Mouse (Mus musculus) thymus, adult 2 months (tissue): Measurements from ENCODE around the gene Pde1b. TPM values are rescaled to one million over a fixed set of nuclear protein-coding genes. Genes with fewer than 3 reads are reported as not detected.

Experiments used
- DNase-seq: peaks from one replicate; pipeline ENCODE4 v3.0.0; 2021
- H3K27ac ChIP-seq: fragments of 200-500 bp; 2 replicates; pipeline ENCODE4 v1.5.1; 2012; ENCODE audit warnings: low read length, control low read depth; ENCODE audit not compliant: control insufficient read depth, insufficient read depth
- H3K27me3 ChIP-seq: fragments of 200-500 bp; 2 replicates; pipeline ENCODE4 v1.6.1; 2012; ENCODE audit warnings: mild to moderate bottlenecking, low read length, moderate library complexity, mixed read lengths; ENCODE audit not compliant: control insufficient read depth, insufficient read depth
- H3K36me3 ChIP-seq: fragments of 200-500 bp; 2 replicates; pipeline ENCODE4 v1.6.1; 2012; ENCODE audit warnings: mild to moderate bottlenecking, low read length, moderate library complexity; ENCODE audit not compliant: control insufficient read depth, insufficient read depth
- H3K4me1 ChIP-seq: fragments of 200-500 bp; replicated peaks from 2 replicates; pipeline ENCODE4 v1.6.1; 2012; ENCODE audit warnings: low read length; ENCODE audit not compliant: control insufficient read depth, insufficient read depth
- H3K4me3 ChIP-seq: fragments of 200-500 bp; 2 replicates; pipeline ENCODE4 v1.5.1; 2012; ENCODE audit warnings: mild to moderate bottlenecking, low read length, control low read depth, moderate library complexity; ENCODE audit not compliant: control insufficient read depth, insufficient read depth
- CTCF ChIP-seq: fragments of 200-500 bp; IDR thresholded peaks from 2 replicates; pipeline ENCODE4 v1.5.1; 2012; ENCODE audit warnings: mild to moderate bottlenecking, control low read depth, low read length, moderate library complexity, borderline replicate concordance; ENCODE audit not compliant: control insufficient read depth, poor library complexity, insufficient read depth; ENCODE audit errors: extremely low read depth
- POLR2A ChIP-seq: fragments of 200-500 bp; IDR thresholded peaks from 2 replicates; pipeline ENCODE4 v1.6.1; 2012; ENCODE audit warnings: mild to moderate bottlenecking, low read length, control low read depth, moderate library complexity; ENCODE audit not compliant: control insufficient read depth, poor library complexity, insufficient read depth; ENCODE audit errors: extremely low read depth
- WGBS: fragments of 180-500 bp; shearing (Covaris S2); methylation state at CpG from one replicate; pipeline ENCODE4 v1.1.7; 2018; 5-methylcytosine and 5-hydroxymethylcytosine counted together
- polyA plus RNA-seq: library from polyadenylated mRNA; depleted of rRNA; stranded (reverse); fragments of >200 nt; gene quantifications from 2 replicates; pipeline ENCODE4 v1.2.3, GENCODE M21; 2012

The Pde1b gene
- polyA plus RNA-seq, 1 experiment, result 33.4 TPM

DNA sequence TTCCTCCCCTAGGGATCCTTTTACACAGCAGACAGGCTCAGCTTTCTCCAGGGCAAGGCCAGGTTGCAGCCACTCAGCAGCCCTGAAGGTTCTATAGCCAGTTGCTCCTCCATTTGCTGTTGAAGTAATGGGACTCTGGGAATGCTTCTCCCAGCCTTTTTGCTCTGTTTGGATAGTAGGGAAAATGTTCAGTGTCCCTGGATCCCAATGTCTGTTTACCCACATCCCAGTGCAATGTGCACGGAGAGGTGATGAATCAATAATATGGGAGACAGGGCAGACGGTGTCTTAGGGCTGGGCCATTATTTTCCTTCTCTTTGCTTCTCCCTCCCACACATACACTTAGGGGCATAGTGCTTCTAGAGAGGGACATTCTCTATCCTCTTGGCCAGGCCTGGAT, 36.4 kb downstream of the Pde1b start:
- WGBS, result 97% methylated on average over 2 of the region's 2 CpGs

GRCm38 (mm10) chr15:103540646-103541045, 37.8 kb downstream of the Pde1b start:
- Histone ChIP-seq H3K27ac (no peak overlapping the region), H3K36me3 (no peaks in the 10 kb centered on the region), H3K27me3 (peaks cover 3% of the 10 kb centered on the region; the same call in 1 of the 2 replicates), H3K4me3 (no peak overlapping the region), H3K4me1 (no peaks in the 10 kb centered on the region)
- DNase-seq, result no peak
- 24% methylated on average over 1 of the region's 1 CpGs for WGBS
- TF ChIP-seq POLR2A (no peak), CTCF (no peak)

More for the DNA sequence above, 36.4 kb downstream of the Pde1b start:
- Histone ChIP-seq H3K27ac (no peak overlapping the region), H3K4me1 (no peaks in the 10 kb centered on the region), H3K4me3 (no peak overlapping the region), H3K27me3 (peaks cover 3% of the 10 kb centered on the region; the same call in 1 of the 2 replicates), H3K36me3 (no peaks in the 10 kb centered on the region)
- no peak for DNase-seq
- TF ChIP-seq CTCF, result no peak
- no peak for TF ChIP-seq POLR2A

DNA sequence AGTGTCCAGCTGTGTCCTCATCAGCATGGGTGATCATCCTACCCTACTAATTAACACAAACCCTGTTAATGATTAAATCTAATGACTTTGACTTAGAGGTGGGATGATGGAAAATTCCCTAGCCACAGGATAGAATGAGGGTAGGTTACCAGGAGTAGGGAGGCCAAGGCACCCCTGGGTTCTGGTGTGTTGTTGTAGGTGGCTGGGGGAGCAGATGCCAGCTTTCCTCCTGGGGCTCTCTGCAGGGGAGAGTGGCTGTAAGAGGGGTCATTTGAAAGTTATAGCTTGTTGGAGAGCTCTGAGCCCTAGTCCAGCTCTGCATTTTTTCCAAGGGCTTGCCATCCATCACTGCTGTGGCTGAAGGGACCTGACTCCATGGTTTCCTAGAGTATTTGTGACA, 39.7 kb downstream of the Pde1b start:
- H3K27ac ChIP-seq, result no peak overlapping the region
- no peak for DNase-seq
- H3K4me1 ChIP-seq, result no peaks in the 10 kb centered on the region
- TF ChIP-seq POLR2A, result no peak
- no peak for TF ChIP-seq CTCF
- no peaks in the 10 kb centered on the region for H3K36me3 ChIP-seq
- H3K27me3 ChIP-seq, result no peaks in the 10 kb centered on the region; the same call in 1 of the 2 replicates
- no peak overlapping the region for H3K4me3 ChIP-seq

GRCm38 (mm10) chr15:103547983-103548382, 45.1 kb downstream of the Pde1b start:
- no peak overlapping the region for H3K27ac ChIP-seq
- no peak overlapping the region for H3K4me3 ChIP-seq
- DNase-seq, result no peak
- H3K4me1 ChIP-seq, result no peaks in the 10 kb centered on the region
- H3K36me3 ChIP-seq, result no peaks in the 10 kb centered on the region
- H3K27me3 ChIP-seq, result no peaks in the 10 kb centered on the region
- WGBS, result 92% methylated on average over 3 of the region's 3 CpGs
- TF ChIP-seq CTCF, result no peak
- no peak for TF ChIP-seq POLR2A

DNA sequence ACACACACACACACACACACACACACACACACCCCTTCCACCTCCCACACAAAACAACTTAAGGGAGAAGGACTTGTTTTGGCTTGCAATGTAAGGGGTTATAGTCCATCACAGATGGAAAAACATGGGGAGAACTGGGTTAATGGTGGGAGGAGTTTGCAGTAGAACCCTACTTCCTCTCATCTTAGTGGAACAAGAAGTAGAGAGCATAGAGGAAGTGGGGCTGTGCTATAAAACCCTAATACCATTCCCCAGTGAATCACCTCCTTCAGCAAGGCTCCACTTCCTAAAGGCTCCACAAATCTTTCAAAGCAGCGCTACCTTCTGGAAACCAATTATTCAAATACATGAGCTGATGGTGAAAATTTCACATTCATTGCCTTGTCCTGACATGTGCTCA, 46.6 kb downstream of the Pde1b start:
- no peak overlapping the region for H3K27ac ChIP-seq
- WGBS, result 41% methylated on average over 1 of the region's 1 CpGs
- no peak for TF ChIP-seq CTCF
- TF ChIP-seq POLR2A, result no peak

DNA sequence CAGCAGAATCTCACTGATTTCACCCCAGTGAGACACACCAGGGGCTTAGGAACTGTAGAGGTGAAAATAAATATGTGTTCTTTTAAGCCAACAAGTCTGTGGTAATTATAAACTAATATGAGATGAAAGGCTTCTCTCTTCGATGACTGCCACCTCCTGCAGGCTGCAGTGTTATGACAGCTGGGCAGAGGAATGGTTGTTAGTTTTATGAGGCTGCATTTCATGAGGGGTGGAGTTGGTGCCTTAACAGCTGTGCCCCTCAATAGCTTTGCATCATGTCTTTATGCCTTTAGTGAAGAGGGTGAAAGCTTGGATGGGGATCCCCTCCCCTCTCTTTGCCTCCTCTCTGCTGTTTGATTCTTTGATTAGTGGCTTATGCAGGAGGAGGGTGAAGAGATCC, 48.2 kb downstream of the Pde1b start:
- H3K36me3 ChIP-seq, result no peaks in the 10 kb centered on the region
- DNase-seq, result no peak
- H3K27ac ChIP-seq, result no peak overlapping the region
- no peak for TF ChIP-seq POLR2A
- no peak for TF ChIP-seq CTCF
- 18% methylated on average over 1 of the region's 1 CpGs for WGBS
- no peak overlapping the region for H3K4me3 ChIP-seq
- H3K4me1 ChIP-seq, result no peaks in the 10 kb centered on the region
- no peaks in the 10 kb centered on the region for H3K27me3 ChIP-seq

More for the DNA sequence above, 46.6 kb downstream of the Pde1b start:
- DNase-seq, result no peak
- Histone ChIP-seq H3K36me3 (no peaks in the 10 kb centered on the region), H3K4me1 (no peaks in the 10 kb centered on the region), H3K27me3 (no peaks in the 10 kb centered on the region), H3K4me3 (no peak overlapping the region)

DNA sequence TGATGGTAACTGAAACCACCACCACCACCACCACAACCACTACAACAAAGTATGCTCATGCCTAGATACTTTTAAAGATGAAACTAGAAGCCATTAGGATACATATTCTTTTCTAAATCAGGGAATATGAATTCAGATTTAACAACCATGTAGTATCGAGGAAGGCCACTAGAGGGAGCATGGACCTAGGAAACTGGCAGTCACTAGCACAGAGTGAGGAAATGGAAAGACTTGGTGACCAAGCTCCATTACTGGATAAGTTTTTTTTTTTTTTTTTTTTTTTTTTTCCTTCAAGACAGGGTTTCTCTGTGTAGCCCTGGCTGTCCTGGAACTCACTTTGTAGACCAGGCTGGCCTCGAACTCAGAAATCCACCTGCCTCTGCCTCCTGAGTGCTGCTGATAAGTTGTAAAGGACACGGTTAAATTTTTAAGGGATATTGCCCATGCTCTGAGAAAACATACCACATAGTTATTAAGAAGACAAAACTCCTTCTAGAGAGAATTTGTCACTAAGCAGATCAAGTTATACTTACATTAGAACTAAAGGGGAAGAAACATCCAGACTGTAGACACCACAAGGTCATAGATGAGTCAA, 49.4 kb downstream of the Pde1b start:
- TF ChIP-seq CTCF, result no peak
- TF ChIP-seq POLR2A, result no peak
- no peak overlapping the region for H3K4me3 ChIP-seq
- peak; percentile 36 for DNase-seq
- H3K4me1 ChIP-seq, result no peaks in the 10 kb centered on the region
- no peaks in the 10 kb centered on the region for H3K36me3 ChIP-seq
- H3K27me3 ChIP-seq, result no peaks in the 10 kb centered on the region
- WGBS, result 51% methylated on average over 3 of the region's 3 CpGs
- no peak overlapping the region for H3K27ac ChIP-seq
